Mouse (Mus musculus) forebrain, embryonic 10.5 days (tissue): ENCODE measurements around the gene Cmpk2. TPM values are rescaled to one million over a fixed set of nuclear protein-coding genes. Genes with fewer than 3 reads are reported as not detected.
"Not testable (repeated sequence)": the region's sequence is repeated elsewhere in the genome, so short reads cannot be mapped to it uniquely, and the experiment has no call there.

Experiments used
- DNase-seq: peaks from one replicate; pipeline ENCODE4 v3.0.0-alpha.2; 2017; ENCODE audit warnings: low spot score; ENCODE audit errors: extremely low spot score
- H3K27ac ChIP-seq: fragments of 300-500 bp; sonication (generic); 2 replicates; pipeline ENCODE4 v1.5.1; 2016; ENCODE audit warnings: mild to moderate bottlenecking
- H3K27me3 ChIP-seq: fragments of 300-500 bp; sonication (generic); 2 replicates; pipeline ENCODE4 v1.6.1; 2016; ENCODE audit warnings: mild to moderate bottlenecking; ENCODE audit not compliant: poor library complexity, severe bottlenecking
- H3K36me3 ChIP-seq: fragments of 300-500 bp; sonication (generic); replicated peaks from 2 replicates; pipeline ENCODE4 v1.6.1; 2016; ENCODE audit warnings: mild to moderate bottlenecking, moderate library complexity
- H3K4me1 ChIP-seq: fragments of 300-500 bp; sonication (generic); 2 replicates; pipeline ENCODE4 v1.6.1; 2016
- H3K4me3 ChIP-seq: fragments of 300-500 bp; sonication (generic); 2 replicates; pipeline ENCODE4 v1.5.1; 2016; ENCODE audit warnings: mild to moderate bottlenecking, moderate library complexity
- H3K9me3 ChIP-seq: fragments of 300-500 bp; sonication (generic); 2 replicates; pipeline ENCODE4 v1.6.1; 2016; ENCODE audit warnings: mild to moderate bottlenecking, moderate library complexity
- WGBS: fragments of 180-500 bp; shearing (Covaris S2); methylation state at CpG from one replicate; pipeline ENCODE4 v1.1.7; 2016; 5-methylcytosine and 5-hydroxymethylcytosine counted together
- polyA plus RNA-seq: library from polyadenylated mRNA; unstranded; fragments of >200 nt; fragmentation: Nextera tagmentation; extraction: Ambion mirVana; gene quantifications from 2 replicates; pipeline ENCODE4 v1.2.1, GENCODE M21; 2016

Cmpk2 gene
- polyA plus RNA-seq = 4.2 and 4.4 TPM in 2 replicates

- H3K36me3 ChIP-seq = no peaks in the 10 kb centered on the region
- H3K9me3 ChIP-seq = no peaks in the 10 kb centered on the region
- peak within 1 kb of the TSS; percentile 92 for H3K27ac ChIP-seq
- peak within 1 kb of the TSS; percentile 81 for H3K4me3 ChIP-seq
- DNase-seq = peak; percentile 78
- peaks cover 17% of the 10 kb centered on the region for H3K27me3 ChIP-seq
- H3K4me1 ChIP-seq = peaks cover 23% of the 10 kb centered on the region
- WGBS = under 1% methylated on average over 69 of the region's 69 CpGs
Observed at GRCm38 (mm10) chr12:26469098-26470041, at the start of gene Cmpk2. Gene Cmpk2, plus strand, starts transcription at chr12:26469204.

DNA sequence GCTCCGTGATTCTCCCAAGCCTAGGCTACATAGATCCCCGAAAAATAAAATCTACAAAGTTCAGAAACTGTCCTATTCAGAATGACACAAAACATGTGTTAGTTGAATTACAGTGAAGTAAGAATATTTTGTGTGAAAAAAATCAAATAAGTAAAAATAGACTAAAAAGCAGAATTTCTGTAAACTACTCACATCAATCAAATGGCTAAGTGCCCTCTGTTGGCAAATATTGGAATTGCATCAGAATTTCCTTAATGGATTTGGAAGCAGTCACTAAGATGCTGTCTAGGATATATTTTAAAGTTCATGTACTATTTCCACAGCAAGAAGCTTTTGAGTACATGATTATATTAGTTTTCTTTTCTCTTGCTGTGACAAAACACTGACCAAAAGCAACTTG, 44.2 kb upstream of the Cmpk2 start:
- Histone ChIP-seq H3K27ac (no peak overlapping the region), H3K36me3 (no peaks in the 10 kb centered on the region), H3K4me3 (no peak overlapping the region), H3K9me3 (no peaks in the 10 kb centered on the region), H3K27me3 (no peaks in the 10 kb centered on the region), H3K4me1 (no peaks in the 10 kb centered on the region)
- WGBS = 95% methylated on average over 2 of the region's 2 CpGs
- DNase-seq = no peak

DNA sequence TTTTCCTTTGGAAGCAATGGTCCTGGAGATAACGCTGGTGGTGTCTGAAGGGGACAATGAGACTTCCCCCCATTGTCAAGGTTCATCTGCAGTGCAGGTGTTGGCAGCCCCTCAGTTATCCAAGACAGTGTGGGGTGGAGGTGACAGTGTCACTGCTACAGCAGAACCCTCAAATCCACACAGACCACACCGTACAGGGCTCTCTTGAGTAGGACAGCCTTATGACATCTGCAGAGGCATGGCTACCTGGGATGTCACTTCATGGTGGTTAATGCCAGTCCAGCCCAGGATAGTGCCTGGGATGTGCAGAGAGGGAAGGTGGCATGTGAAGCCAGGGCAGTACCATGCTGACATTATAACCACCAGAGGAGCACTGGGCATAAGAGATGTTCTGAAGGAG, 40.2 kb upstream of the Cmpk2 start:
- not testable (repeated sequence) for H3K27me3 ChIP-seq, H3K36me3 ChIP-seq, H3K9me3 ChIP-seq, H3K27ac ChIP-seq, H3K4me1 ChIP-seq, H3K4me3 ChIP-seq, DNase-seq
- WGBS = 87% methylated on average over 2 of the region's 2 CpGs

- WGBS = 88% methylated on average over 4 of the region's 4 CpGs
- no peak for DNase-seq
- H3K9me3 ChIP-seq = no peaks in the 10 kb centered on the region
- no peak overlapping the region for H3K4me3 ChIP-seq
- no peak overlapping the region for H3K27ac ChIP-seq
- H3K4me1 ChIP-seq = no peaks in the 10 kb centered on the region
- H3K36me3 ChIP-seq = no peaks in the 10 kb centered on the region
- no peaks in the 10 kb centered on the region for H3K27me3 ChIP-seq
Observed at GRCm38 (mm10) chr12:26436334-26436733, 32.7 kb upstream of the Cmpk2 start.

GRCm38 (mm10) chr12:26437950-26438349, 31.1 kb upstream of the Cmpk2 start:
- no peak overlapping the region for H3K27ac ChIP-seq
- no peaks in the 10 kb centered on the region for H3K27me3 ChIP-seq
- no peaks in the 10 kb centered on the region for H3K36me3 ChIP-seq
- DNase-seq = no peak
- H3K4me1 ChIP-seq = no peaks in the 10 kb centered on the region
- 83% methylated on average over 3 of the region's 3 CpGs for WGBS
- no peak overlapping the region for H3K4me3 ChIP-seq
- no peaks in the 10 kb centered on the region for H3K9me3 ChIP-seq

DNA sequence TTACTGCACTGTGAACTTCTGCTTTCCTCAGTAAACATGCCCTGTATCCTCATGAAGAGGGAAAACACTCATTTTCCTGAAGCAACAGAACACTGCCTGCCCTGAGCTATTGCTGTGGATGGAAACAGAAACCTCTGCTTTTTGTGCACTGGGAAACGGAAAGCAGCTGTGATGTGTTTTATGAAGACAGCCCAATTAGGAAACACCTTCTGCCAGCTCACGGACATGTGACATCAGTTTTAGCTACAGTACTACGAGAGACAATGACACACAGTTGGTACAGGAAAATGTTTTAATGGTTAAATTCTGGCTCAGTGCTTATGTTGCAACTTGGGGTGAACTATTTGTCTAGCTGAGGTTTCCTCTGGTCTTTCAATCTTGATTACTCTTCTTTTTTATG, 29.6 kb upstream of the Cmpk2 start:
- Histone ChIP-seq H3K9me3 (no peaks in the 10 kb centered on the region), H3K27ac (no peak overlapping the region), H3K36me3 (no peaks in the 10 kb centered on the region), H3K4me1 (no peaks in the 10 kb centered on the region), H3K27me3 (no peaks in the 10 kb centered on the region), H3K4me3 (no peak overlapping the region)
- DNase-seq = no peak
- WGBS = 79% methylated on average over 3 of the region's 3 CpGs

- Histone ChIP-seq H3K36me3 (no peaks in the 10 kb centered on the region), H3K9me3 (no peaks in the 10 kb centered on the region), H3K4me3 (no peak overlapping the region), H3K27me3 (no peaks in the 10 kb centered on the region), H3K27ac (no peak overlapping the region), H3K4me1 (no peaks in the 10 kb centered on the region)
- WGBS = 0% methylated on average over 2 of the region's 2 CpGs
- peak; percentile 49 for DNase-seq
Observed at GRCm38 (mm10) chr12:26444054-26444453, 24.9 kb upstream of the Cmpk2 start.

- Histone ChIP-seq H3K9me3 (no peaks in the 10 kb centered on the region), H3K4me1 (no peaks in the 10 kb centered on the region), H3K4me3 (no peak overlapping the region), H3K27me3 (no peaks in the 10 kb centered on the region), H3K27ac (no peak overlapping the region), H3K36me3 (no peaks in the 10 kb centered on the region)
- no peak for DNase-seq
- 94% methylated on average over 2 of the region's 2 CpGs for WGBS
Observed at GRCm38 (mm10) chr12:26444511-26444910, 24.5 kb upstream of the Cmpk2 start.

DNA sequence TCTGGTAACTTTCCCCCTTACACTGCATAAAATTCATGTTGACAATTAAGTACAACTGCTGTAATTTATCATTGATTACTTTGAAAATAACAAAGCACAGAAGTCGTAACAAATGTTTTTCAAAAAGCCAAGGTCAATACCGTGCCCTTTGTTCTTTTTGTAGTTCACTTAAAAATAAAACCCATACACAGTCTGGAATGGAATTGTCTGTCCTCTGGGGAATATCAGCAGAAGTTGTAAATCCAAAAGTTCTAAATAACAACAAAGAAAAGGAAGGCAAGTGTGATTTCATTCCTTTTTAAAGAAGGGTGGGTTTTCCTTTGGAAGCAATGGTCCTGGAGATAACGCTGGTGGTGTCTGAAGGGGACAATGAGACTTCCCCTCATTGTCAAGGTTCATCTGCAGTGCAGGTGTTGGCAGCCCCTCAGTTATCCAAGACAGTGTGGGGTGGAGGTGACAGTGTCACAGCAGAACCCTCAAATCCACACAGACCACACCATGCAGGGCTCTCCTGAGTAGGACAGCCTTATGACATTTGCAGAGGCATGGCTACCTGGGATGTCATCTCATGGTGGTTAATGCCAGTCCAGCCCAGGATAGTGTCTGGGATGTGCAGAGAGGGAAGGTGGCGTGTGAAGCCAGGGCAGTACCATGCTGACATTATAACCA, 22.5 kb upstream of the Cmpk2 start:
- Histone ChIP-seq H3K9me3 (no peaks in the 10 kb centered on the region), H3K4me3 (no peak overlapping the region), H3K27me3 (no peaks in the 10 kb centered on the region), H3K4me1 (no peaks in the 10 kb centered on the region), H3K27ac (no peak overlapping the region), H3K36me3 (no peaks in the 10 kb centered on the region)
- 94% methylated on average over 4 of the region's 4 CpGs for WGBS
- no peak for DNase-seq

DNA sequence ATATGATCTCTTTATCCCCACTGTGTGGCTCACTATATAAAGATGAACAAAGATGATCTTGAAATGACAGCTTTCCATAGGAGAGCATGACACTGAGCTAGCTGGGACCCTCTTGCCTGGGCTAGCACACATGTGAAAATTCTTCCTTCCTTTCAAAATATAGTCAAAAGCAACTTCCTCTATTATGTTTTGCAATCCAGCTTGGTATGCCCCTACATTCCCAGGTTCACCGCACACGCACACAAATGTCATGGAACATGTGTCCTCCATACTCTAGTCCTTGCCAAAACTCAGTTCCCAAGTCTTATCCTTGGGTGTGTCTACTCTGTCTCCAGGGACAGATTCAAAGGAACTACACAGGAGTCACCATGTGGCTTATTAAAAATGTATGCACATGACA, 19.5 kb upstream of the Cmpk2 start:
- WGBS = 97% methylated on average over 2 of the region's 2 CpGs
- no peak for DNase-seq
- no peaks in the 10 kb centered on the region for H3K36me3 ChIP-seq
- no peaks in the 10 kb centered on the region for H3K9me3 ChIP-seq
- no peak overlapping the region for H3K27ac ChIP-seq
- H3K4me1 ChIP-seq = no peaks in the 10 kb centered on the region
- H3K27me3 ChIP-seq = no peaks in the 10 kb centered on the region
- H3K4me3 ChIP-seq = no peak overlapping the region

DNA sequence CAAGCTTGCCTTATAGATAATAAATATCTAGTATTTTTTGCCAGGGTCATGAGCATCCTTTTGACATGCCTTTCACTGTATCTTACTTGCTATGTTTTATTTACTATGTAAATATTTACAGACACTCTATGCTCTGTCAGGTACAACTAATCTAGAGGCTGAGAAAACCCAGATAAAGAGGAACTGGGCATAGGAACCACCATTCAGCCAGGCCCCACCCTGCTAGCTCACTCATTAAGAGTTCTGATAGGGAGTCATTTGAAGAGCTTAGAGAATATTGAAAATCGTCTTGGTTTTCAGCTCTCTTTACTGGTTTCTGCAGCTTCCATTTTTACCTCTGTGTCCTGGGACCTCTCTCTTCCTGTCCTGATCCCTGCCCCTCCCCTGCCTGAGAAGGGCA, 17.9 kb upstream of the Cmpk2 start:
- Histone ChIP-seq H3K4me1 (peaks cover 5% of the 10 kb centered on the region), H3K27me3 (no peaks in the 10 kb centered on the region), H3K27ac (no peak overlapping the region), H3K9me3 (no peaks in the 10 kb centered on the region), H3K36me3 (no peaks in the 10 kb centered on the region), H3K4me3 (no peak overlapping the region)
- 61% methylated on average over 1 of the region's 1 CpGs for WGBS
- no peak for DNase-seq

DNA sequence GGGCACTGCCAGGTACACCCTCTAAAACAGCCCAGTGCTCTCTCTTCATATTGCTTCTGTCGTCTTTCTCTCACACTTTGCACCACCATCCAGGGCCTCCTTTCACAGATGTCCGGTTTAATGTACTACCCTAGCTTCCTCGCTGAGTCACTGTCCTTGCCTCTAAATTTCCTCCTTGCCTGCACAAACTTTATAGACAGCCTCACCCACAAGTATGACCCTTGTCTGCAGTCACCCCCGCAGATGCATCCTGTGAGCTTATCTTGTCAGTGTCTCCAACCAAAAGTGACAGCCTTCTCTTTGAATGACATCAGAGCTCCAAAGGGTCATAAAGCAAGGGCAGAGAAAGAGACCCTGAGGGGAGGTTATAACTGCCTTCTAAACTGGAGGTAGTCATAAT, 16.1 kb upstream of the Cmpk2 start:
- H3K4me1 ChIP-seq = peaks cover 10% of the 10 kb centered on the region
- WGBS = 82% methylated on average over 4 of the region's 4 CpGs
- no peaks in the 10 kb centered on the region for H3K27me3 ChIP-seq
- no peaks in the 10 kb centered on the region for H3K36me3 ChIP-seq
- no peaks in the 10 kb centered on the region for H3K9me3 ChIP-seq
- no peak for DNase-seq
- H3K27ac ChIP-seq = no peak overlapping the region
- no peak overlapping the region for H3K4me3 ChIP-seq

- peaks cover 10% of the 10 kb centered on the region for H3K4me1 ChIP-seq
- no peak overlapping the region for H3K27ac ChIP-seq
- H3K9me3 ChIP-seq = no peaks in the 10 kb centered on the region
- no peaks in the 10 kb centered on the region for H3K36me3 ChIP-seq
- 68% methylated on average over 5 of the region's 5 CpGs for WGBS
- DNase-seq = no peak
- no peak overlapping the region for H3K4me3 ChIP-seq
- H3K27me3 ChIP-seq = no peaks in the 10 kb centered on the region
Observed at GRCm38 (mm10) chr12:26454682-26455081, 14.3 kb upstream of the Cmpk2 start.
